Mouse (Mus musculus): ENCODE results near the gene Ruvbl2.
"Not testable (repeated sequence)": the region's sequence is repeated elsewhere in the genome, so short reads cannot be mapped to it uniquely, and the experiment has no call there.

The Ruvbl2 gene

DNA sequence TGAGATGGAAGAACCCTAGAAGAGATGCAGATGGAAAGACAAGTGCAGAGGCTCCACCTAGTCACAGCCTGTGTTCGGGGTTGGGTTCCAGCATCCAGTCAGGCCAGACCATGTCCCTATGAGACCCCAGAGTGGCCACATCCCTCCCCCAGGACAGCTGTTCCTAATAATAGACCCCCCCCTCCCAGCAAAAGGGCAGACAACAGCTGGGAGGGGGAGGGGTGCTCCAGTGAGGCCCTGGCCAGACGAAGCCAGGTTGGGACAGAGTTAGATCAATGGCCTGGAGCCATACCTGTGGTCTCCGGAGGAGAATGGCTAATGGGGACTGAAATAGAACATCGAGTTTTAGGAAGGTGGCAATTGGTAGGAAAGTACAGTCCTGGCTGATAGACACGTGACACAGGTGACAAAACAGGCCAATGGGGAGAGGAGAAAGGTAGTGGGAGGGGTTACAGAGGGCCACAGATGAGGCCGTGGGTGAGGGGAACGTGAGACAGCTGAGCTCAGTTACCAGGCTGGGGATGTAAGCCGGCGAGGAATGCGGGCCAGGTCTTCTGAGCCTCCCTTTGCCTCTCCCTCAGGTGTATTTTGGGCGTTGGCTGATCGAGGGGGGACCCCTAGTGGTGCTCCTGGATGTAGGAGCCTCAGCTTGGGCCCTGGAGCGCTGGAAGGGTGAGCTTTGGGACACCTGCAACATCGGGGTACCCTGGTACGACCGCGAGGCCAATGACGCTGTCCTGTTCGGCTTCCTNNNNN, at the start of gene Ruvbl2:
TSS of gene Ruvbl2 (minus strand) at position 576 of the 756 bp plus-strand sequence.
- no peak for DNase-seq (ENCODE audit: low spot score in 2 of 2)

DNA sequence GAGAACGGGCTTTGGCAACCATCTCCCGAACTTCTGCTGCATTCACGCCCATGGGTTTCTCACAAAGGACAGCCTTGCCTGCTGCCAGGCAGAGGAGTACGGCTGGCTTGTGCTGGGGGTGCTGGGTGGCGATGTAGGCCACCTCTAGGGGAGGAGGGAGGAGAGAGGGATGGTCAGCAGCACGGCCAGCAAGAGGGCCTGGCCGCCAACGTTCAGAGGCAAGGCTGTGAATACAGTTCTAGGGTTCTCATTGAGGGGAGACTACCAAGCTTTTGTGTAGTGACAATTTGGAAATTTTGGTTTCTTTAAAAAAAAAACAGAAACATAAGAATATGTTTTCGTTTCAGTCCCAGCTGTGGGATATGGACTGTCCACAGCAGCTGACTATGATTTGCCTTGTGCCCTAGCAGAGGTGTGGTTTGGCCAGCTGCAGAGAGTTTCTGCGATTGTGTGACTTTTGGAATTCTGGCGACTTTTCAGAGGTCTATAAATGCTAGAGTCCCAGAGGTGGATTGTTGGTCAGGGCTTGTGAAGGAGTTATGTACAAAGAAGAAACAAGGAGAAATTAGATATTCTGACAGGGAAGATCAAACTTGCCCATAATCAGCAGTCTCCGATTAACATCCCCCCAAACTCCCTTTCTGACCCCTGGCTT, 49.0 kb upstream of the Ruvbl2 start, which contains the start of gene Gm45808:
TSS of gene Gm45808 (minus strand) at position 51 of the 655 bp plus-strand sequence.
- no peak for DNase-seq (ENCODE audit: low spot score in 2 of 2)

DNA sequence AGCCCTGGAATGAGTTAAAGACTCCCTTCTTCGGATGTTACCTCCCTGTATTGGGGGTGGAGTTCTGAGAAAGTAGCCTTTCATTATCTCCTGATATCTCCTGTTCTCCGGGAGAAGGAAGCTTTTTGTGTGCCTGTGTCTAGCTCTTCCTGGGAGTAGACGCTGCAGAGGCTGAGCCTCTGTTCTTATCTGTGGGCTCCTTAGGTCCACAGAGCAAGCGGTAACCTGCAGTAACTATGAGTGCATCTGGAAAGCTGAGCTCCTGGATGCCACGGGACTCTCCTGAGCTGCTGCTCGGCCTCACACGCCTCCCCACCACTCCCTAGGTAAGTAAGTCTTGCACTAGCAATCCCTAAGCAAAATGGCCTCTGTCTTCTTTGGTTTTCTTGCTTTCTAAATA, 48.3 kb upstream of the Ruvbl2 start:
- DNase-seq (ENCODE audit: low spot score in 2 of 2) = no peak

DNA sequence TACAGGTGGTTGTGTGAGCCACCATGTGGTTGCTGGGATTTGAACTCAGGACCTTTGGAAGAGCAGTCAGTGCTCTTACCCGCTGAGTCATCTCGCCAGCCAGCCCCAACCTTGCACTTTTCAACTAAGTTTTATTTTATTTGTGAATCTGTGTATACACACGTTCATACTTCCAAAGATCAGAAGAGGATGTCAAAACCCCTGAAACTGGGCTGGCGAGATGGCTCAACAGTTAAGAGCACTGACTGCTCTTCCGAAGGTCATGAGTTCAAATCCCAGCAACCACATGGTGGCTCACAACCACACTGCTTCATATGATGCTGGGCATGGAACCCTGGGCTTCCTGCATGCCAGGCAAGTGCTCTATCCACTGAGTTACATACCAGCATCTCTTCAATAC, 47.1 kb upstream of the Ruvbl2 start:
- DNase-seq (ENCODE audit: low spot score in 2 of 2) = not testable (repeated sequence)

DNA sequence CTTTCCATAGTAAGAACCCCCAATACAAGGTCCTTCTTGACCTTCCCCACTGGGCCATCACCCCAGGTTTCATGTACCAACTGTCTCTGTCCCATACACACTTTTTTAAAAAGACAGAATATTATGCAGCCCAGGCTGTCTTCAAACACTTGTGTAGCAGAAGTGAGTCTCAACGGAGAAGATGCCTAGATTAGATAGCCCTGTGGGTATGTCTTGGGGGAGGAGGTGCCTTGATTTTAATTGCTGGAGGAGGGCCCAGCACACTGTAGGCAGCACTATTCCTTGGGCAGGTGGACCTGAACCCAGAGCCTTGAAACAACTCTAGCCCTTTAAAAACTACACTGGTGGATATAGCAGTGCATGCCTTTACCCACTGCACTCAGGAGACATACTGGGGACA, 44.3 kb upstream of the Ruvbl2 start:
- DNase-seq (ENCODE audit: low spot score in 2 of 2) = no peak

DNA sequence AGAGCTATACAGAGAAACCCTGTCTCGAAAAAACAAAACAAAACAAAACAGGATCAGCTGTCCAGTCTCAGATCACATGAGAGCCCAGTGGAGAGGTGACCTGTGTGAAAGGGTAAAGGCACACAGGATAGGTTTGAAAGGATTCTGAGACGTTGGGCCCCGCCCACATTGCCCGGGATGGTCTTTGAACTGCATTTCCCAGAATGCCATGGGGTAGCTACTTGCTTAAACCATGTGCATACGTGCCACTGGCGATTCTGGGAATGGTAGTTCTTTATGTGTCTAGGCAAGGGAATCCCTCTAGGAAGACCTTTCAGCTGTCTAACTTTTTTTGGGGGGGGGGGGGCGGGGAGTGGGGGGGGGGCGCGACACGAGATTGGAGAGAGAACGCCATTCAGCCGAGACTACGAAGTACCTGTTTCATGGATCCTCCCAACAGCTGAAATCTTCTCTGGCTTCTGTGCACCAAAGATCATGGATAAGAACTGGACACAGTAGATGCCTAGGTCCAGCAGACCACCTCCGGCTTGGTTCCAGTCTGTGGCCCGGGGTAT, 43.6 kb upstream of the Ruvbl2 start, which contains the start of gene Tulp2:
TSS of gene Tulp2 (plus strand) at position 504 of the 554 bp plus-strand sequence.
- DNase-seq (ENCODE audit: low spot score in 2 of 2) = no peak

DNA sequence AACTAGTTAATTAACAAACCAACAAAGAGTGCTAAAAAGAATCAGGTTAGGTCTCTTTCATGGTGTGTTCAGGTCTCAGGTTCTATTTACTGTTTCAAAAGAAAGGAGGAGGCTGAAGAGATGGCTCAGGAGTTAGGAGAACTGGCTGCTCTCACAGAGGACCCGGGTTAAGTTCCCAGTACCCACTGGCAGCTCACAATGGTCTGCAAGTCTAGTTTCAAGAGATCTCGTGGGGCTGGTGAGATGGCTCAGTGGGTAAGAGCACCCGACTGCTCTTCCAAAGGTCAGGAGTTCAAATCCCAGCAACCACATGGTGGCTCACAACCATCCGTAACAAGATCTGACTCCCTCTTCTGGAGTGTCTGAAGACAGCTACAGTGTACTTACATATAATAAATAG, 42.4 kb upstream of the Ruvbl2 start:
- not testable (repeated sequence) for DNase-seq (ENCODE audit: low spot score in 2 of 2)

DNA sequence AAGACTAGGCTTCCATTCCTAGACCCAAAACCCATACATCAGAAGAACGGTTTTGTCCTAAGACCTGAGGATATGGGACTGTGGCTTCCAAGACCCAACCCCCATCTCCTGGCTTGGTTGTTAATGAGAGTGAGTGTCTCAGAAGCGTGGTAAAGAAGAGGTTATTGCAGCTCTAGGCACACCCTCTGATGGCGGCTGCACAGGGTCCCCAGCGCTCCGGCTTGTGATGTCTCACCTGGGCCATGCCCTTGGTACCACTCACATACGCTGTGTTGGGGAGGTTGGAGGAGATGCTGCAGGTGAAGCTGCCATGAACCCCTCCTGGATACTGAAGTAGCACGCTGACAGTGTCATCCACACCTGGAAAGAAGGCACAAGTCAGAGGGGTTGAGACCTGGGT, 40.9 kb upstream of the Ruvbl2 start:
- no peak for DNase-seq (ENCODE audit: low spot score in 2 of 2)

DNA sequence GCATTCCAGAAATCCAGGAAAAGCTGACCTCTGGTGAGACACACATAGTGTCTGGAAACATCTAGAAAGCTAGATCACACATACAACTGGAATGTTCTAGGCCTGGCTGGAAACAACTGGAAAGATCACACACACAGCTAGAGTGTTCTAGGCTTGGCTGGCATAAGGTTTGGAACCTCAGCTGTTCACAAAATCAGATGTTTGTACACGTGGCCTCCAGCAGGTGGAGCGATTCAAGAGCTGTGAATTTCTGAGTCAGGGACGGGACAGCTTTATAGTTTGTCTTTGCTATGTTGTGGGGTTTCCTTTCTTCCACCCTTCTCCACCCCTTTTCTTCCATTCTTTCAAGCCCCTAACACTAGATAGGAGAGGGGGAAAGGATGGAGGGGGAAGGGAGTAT, 39.1 kb upstream of the Ruvbl2 start:
- DNase-seq (ENCODE audit: low spot score in 2 of 2) = no peak

DNA sequence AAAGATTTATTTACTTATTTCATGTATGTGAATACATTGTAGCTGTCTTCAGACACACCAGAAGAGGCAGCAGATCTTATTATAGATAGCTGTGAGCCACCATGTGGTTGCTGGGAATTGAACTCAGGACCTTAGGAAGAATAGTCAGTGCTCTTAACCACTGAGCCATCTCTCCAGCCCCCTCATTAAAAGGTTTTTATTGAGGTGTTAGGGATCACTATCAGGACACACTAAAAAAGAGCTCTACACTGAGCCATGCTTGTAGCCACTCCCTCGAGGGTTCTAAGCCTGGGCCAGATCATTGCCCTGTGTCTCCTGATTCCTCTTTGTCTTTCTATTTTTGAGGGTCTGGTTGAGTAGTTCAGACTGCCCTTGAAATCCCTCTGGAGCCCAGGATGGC, 38.6 kb upstream of the Ruvbl2 start:
- no peak for DNase-seq (ENCODE audit: low spot score in 2 of 2)

DNA sequence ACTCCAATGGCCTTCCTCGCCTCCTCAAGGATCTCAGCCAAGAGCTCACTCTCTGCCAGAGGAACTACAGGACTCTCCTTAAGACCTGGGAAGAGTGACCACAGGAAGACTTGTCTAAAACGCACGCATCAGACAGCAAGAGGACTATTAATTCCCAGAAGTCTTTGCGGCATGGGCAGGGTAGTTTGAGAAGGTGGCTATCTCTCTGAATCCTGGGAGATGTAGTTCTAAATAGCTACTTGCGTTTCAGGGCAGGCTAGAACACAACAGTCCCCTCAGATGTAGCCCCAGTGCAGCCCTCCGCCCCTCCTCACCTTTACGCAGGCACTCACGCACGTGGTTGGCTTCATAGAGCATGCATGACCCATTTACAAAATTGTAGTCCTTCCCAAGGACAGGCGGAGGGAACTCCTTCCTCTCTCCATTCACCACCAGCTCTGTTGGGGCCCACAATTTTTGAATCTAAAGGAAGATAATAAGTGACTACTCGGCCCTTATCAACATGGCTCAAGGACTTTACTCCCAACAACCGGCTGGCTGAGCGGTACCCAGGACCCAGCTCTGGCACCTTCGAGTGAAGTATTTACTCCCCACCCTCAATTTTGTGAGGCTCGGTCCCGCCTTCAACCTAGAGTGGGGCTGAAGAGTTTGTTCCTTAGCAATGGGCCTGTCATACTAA, 37.5 kb upstream of the Ruvbl2 start:
- DNase-seq (ENCODE audit: low spot score in 2 of 2) = no peak

DNA sequence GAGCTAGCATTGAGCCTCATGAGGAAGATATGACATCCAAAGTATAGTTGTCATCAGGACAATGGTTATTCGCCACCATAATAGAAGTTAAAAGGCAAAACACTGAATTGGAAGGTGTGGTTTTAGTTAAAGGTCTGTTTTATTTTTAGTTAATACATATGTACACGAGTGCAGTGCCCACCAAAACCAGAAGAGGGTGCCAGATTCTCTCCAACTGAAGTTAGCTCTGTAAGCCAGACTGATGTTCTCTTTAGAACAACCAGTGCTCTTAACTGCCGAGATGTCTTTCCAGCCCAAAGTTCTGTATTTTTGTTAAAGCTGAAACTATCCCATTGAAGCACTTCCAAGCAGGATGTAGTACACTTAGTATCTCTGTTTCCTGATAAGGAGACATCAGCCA, 33.0 kb upstream of the Ruvbl2 start:
- DNase-seq (ENCODE audit: low spot score in 2 of 2) = peak in 1 of 2 experiments; percentile 71

DNA sequence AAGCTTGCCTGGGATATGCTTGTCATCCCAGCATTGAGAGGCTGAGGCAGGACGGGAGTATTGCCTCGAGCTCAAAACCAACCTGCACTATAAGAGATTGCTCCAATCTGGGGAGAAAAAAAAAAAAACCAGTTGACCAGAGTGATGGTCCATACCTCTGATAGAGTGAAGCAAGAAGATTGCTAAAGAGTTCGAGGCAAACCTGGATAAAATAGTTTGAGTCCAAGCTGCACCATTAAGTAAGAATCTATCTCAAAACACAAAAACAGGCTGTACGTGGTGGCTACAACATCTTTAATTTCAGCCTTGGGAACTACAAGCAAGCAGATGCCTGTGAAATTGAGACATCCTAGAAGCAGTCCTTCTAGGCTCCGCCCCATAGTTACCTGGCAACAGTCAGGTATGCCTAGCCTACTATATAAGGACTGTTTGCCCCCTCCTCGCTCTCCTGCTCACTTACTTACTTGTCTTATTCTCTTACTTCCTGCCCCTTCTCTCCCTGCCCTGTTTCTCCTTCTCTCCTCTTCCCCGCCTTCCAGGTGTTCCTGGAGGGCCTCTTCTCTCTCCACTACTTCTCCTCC, 29.3 kb upstream of the Ruvbl2 start:
- no peak for DNase-seq (ENCODE audit: low spot score in 2 of 2)

DNA sequence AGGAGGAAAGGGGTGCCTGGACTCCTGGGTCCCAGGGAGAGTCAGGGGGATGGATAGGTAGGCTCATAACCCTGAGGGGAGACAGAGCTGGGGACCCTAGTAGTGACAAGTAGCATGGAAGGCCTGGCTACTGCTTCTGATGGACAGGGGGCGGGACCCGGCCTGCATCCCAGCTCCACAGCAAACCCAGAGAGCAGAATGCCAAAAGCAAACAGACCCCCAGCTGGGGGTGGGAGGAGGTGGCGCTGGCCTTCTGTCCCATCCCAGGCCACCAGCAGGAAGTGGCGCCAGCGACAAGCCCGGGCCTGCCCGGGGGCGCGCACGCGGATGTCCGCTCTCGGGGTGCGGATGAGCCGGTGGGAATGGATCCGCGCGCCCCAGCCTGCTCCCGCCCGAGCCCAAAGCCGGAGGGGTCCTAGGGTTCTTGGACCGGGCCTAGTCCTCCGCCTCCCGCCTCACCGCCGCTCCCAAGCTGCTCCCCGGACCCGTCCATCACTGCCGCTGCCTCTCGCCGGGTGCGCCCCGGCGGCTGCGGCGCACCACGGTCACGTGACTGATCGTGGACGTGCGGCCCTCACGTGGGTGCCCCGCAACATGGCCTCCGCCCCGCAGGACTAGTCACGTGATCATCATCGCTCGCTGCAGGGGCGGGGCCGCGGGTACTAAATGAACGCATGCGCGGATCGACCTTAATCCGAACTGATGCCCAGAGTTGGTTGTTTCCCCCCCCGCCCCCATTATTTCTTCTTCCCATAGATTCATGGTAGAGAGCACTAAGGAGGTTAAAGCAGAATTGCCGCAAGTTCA, 28.6 kb upstream of the Ruvbl2 start, which contains the start of gene Bax:
TSS of gene Bax (minus strand) at position 616 of the 807 bp plus-strand sequence.
- DNase-seq (ENCODE audit: low spot score in 2 of 2) = peak; percentile 92 to 95

DNA sequence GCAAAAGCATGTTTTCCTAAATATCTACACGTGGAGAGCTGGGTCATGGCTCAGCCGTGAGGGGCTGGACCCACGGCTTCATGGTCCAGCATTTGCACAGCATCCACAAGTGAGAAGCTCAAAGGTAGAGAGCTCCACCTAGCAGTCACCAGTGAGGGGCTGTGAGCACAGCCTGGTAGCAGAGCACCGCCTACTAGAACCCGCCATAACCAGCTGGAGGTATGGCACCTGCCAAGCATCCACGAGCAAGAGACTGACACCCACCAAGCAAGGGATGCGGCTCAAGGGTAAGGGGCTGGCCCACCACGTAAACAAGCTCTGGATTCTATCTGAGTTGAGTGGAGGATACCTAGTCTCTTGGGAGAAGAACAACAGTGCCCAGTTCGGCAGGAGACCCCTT, 27.7 kb upstream of the Ruvbl2 start:
- DNase-seq (ENCODE audit: low spot score in 2 of 2) = no peak

DNA sequence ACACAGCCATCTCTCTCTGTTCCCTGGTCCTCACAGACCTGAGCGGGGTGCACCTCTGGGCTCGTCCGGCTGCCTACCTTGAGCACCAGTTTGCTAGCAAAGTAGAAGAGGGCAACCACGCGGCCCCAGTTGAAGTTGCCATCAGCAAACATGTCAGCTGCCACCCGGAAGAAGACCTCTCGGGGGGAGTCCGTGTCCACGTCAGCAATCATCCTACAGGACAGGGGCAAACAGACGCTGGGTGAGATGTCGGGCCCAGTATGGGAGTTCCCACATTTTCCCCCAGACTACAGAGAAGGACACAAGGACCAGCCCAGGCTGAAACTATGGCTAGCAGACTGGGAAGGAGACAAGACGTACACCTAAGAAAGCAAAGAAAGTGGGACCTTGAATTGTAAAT, 27.2 kb upstream of the Ruvbl2 start:
- no peak for DNase-seq (ENCODE audit: low spot score in 2 of 2)

DNA sequence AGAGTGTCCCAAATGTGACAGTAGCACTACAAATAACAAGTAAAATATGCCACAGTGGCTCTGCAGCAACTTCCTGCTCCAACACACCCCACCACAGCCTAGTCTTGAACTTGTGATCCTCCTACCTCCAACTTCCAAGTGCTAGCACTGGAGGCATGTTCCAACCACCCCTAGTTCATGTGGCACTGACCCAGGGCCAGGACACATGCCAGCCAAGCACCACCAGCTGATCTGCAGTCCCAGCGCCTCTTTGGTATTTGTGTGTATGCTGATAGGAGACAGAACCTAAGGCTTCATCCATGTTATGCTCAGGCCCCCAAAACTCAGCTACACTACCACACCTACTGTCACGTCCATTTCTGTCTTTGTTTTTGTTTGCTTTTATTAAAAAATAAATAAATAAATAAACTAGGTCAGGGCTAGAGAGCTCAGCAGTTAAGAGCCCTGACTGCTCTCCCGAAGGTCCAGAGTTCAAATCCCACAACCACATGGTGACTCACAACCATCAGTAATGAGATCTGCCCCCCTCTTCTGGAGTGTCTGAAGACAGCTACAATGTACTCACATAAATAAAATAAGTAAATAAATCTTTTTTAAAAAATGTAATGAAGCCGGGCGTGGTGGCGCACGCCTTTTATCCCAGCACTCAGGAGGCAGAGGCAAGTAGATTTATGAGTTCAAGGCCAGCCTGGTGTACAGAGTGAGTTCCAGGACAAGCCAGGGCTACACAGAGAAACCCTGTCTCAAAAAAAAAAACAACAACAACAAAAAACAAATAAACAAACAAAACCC, 26.3 kb upstream of the Ruvbl2 start:
- DNase-seq (ENCODE audit: low spot score in 2 of 2) = no peak

DNA sequence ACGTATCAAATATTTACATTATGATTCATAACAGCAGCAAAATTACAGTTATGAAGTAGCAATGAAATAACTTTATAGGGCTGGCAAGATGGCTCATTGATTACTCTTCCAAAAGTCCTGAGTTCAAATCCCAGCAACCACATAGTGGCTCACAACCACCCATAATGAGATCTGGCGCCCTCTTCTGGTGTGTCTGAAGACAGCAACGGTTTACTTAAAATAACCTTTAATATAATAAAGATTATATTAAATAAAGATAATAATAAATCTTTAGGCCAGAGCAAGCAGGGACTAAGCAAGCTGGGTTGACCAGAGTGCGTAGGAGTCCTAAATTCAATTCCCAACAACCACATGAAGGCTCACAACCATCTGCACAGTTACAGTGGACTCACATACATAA, 25.0 kb upstream of the Ruvbl2 start:
- DNase-seq (ENCODE audit: low spot score in 2 of 2) = not testable (repeated sequence)

DNA sequence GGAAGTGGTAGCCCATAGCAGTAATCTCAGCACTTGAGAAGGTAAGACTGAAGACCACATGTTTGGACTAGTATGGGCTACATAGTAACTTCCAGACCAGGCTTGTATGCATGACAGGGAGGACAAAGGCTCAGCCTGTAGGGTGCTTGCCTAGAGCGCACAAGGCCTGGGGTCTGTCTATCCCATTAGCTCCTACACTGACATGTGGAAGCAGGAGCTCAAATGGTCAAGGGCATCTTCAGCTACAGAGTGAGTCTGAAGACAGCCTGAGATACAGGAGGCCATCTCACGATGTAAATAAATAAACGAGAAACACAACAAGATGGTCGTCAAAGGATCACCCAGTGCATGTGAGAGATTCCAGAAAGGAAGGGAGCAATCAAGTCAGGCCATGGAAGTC, 24.4 kb upstream of the Ruvbl2 start:
- DNase-seq (ENCODE audit: low spot score in 2 of 2) = no peak

DNA sequence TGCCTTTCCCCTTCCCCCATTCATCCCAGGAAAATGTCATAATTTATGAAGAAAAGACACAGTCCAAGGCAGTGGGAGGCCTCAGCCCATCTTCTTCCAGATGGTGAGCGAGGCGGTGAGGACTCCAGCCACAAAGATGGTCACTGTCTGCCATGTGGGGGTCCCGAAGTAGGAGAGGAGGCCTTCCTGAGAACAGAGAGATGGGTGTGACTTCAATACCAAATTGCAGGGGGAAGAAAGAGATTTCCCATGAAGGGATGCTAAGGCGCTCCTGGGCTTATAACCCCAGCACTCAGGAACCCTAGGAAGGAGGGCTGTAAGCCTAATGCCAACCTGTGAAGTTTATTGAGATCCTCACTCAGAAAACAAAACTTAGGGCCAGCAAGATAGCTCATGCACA, 23.9 kb upstream of the Ruvbl2 start:
- no peak for DNase-seq (ENCODE audit: low spot score in 2 of 2)
